Mouse (Mus musculus) ovary, postnatal 14 days (tissue): ENCODE results near the gene Casp7.

Source experiments
- DNase-seq: peaks from one replicate; pipeline ENCODE4 v3.0.0; 2022; ENCODE audit warnings: low spot score

Casp7 gene

DNA sequence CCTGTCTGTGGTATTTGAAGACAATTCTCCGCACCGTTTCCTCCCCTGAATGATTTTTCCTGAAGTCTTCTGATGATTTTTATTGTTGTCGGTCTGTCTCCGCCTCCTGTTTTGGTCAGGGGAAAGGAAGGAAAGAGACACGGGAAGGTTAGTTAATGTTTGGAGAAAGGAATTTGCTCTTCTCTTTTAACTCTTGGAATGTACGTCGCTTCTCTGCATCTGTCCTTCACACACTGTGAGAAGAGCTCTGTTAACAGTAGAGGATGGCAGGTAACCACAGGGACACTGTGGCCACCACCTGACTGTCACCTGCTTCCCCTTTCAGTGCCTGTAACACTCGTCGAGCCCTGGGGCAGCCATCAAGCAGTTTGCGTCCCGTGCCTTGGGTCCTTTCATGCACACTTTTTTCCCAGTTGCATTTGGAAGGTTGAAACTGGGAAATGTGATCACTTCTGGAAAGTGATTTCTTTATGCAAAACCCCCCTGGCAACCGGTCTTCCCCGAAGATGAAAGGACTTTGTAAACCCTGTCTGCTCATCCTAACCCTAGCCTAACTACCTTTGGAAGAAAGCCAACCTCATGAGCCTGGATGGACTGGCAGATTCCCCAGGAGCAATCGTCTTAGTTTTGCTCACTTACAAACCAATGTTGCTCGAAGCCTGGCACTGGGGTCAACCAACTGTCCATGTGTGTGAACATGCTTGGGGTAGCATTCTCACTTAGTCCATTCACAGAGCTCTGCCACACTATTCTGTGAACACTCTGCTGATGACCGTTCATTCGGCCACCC lies 27.9 kb downstream of the Casp7 start:
- DNase-seq, result no peak

DNA sequence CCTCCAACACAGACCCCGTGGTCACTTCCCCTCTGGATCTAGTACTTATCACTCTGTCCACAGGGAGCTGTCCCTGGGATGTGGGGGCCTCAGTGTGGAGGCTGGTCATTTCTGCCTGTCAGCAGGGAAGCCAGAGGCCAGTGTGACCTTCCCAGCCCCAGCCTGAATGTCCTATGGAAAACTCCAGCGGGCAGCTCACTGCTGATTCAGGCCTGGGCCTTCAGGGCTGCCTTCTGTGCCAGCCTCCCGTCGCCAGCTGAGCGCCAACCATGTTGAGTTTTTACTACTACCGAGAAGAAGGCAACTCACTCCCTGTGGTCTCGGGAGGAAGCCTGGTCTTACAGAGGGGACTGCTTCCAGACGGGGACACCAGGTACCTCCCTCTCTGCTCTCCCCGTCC lies 28.6 kb downstream of the Casp7 start:
- DNase-seq, result no peak

DNA sequence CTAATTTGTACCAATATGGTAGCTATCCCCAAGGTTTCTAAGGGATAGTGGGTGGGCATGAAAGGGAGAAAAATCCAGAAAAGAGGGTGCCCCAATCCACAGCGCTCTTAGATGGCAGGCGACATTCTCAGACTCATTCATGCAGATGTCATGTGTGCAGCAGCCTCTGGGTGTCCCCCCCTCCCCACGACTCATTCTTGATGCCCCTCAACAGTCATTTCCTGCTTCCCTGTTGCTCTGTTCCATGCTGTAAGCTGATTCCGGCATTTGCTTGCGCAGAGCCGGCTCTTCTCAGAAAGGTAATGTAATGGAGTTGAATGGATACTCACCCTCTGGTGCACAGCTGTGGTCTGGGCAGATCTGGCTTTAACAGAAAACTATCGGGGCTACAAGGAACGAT lies 33.4 kb downstream of the Casp7 start:
- DNase-seq, result no peak

DNA sequence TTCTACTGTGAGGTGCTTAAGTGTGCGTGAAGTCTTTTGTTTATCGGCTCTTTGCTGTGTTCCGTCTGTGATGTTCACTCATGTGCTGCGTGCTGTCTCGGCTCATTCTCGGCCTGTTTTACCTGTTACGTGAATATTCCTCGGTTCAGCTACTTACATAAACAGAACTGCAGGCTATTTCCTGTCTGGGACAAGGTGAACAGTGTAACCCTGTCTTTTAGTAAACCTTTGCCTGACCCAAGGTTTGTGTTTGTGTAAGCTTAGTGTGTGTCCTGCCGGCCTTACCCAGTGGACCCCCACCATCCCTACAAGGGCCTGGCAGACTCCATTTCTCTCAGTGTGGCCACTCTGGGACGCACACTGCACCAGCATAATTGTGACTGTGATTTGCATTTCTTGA lies 35.8 kb downstream of the Casp7 start:
- no peak for DNase-seq

DNA sequence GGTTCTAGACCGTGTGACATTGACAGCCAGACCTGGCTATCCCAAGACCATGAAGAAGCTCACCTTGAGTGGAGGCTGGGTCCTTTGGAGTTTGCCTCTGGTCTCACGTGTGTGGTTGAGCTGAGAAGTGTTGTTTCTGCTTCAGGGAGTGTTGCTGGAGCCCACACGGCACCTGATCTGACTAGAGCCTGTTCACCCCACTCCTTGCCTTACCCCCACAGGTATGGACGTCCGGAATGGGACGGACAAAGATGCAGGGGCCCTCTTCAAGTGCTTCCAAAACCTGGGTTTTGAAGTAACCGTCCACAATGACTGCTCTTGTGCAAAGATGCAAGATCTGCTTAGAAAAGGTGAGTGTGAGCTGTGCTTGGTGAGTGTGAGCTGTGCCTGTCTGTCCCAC lies 36.7 kb downstream of the Casp7 start:
- DNase-seq, result no peak

DNA sequence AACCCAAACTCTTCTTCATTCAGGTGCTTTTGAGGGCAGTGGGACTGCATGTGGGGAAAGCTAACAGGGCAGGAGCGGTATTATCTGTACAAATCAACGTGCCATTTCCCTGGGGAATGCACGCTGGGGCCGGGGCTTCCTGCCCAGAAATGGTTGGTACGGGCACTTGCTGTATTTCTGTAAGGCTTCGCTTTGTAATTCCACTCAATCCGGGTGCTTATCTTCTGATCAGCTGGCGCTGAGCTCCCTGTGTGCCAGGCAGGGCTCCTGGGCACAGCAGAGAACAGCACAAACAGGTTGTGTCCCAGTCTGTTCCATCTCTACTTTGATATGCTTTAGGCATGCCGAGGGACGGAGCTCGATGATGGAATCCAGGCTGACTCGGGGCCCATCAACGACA lies 39.5 kb downstream of the Casp7 start:
- DNase-seq, result no peak

DNA sequence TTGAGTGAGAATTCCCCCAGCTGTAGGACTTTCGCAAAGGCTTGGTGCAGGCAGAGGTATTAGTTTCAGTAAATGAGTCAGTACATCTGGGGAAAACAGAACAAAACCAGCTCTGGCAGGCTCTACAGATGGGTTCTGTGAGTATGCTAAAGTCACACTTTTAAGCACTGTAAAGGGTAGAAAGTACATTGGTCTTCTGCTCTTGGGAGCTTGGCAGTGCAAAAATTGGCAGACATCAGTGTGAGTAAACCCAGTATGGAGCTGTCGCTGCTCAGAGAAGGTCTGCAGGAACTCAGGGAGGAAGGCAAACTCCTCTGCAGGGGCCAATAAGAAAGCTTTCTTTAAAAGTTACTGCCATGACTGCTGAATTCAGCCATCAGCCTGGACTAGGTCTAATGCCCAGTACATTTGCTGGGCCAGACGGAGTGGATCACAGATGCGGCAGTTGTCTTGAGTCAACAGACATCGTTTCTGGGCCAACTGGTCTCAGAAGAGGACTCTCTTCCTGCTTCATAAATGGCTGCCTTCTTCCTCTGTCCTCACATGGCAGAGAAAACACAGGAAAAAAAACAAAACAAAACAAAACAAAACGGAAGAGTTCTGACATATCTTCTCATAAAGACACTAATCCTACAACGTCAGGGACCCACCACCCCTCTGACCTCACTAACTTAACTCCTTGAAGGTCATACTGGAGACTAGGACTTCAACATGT lies 41.6 kb downstream of the Casp7 start:
- DNase-seq, result no peak

DNA sequence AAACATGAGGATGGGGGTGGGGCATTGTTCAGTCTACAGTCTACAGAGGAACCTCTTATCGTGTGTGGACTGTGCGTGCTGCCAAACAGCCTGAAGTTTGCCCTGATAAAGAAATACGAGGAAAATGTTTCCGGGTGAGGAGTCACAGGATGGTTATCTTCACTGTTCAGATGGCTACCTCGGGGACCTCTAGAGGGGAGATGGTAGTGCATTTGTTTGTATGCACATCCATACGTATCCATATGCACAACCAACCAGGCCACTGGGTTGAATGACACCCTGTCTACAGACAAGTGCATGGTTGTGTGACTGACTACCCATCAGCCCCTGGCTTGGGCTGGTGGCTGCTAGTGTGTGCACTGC lies 42.1 kb downstream of the Casp7 start:
- DNase-seq, result no peak

DNA sequence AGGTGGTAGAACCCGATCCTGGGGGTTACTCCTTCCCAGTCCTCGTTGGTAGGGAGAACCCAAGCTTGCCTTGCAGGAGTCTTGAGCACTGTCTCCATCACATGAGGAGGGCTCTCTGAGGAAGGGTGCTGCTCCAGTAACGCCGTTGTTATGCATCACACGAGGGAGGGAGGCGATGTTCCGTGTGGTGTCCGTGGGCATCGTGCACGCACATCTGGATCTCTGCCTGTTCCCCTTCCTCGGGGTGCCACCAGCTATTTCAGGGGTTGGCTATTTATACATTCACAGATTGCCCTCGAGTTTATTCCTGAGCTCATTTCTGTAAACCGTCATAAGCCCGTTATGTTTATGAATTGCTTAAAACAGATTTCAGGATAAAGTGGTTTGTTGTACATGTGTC lies 46.5 kb downstream of the Casp7 start:
- DNase-seq, result no peak

DNA sequence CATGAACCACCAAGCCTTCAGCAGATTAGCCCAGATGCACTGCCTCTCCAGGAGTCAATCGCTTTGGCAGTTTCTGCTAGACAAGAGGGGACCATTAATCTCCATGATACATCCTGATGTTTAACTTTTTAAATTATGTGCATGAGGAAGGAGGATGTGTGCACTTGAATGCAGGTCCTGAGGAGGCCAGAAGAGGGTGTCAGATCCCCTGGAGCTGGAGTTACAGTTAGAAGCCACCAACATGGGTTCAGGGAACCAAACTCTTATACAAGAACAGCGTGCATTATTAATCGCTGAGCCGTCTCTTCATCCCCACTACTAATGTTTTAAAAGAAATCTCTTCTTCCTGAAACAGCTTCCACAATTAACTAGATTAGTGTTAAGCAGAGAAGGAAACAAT lies 51.9 kb downstream of the Casp7 start:
- no peak for DNase-seq

DNA sequence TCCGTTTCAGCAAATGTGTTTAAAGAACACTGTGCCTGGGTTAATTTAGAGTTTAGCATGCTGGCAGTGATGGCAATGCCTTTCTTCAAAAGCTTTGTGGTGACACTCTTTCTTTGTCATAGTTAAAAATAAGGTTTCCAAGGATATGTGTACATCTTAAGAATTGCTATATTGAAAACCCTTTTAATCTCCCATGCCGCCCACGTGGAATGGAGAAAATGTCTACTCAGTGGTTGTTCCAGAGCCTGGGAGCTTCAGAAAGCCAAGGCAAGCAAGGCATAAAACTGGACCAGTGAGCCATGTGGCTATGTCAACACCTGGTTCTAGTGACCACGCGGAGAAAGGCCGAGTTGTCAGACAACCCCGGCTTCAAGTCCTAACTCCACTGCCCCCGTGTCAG lies 52.6 kb downstream of the Casp7 start:
- no peak for DNase-seq

DNA sequence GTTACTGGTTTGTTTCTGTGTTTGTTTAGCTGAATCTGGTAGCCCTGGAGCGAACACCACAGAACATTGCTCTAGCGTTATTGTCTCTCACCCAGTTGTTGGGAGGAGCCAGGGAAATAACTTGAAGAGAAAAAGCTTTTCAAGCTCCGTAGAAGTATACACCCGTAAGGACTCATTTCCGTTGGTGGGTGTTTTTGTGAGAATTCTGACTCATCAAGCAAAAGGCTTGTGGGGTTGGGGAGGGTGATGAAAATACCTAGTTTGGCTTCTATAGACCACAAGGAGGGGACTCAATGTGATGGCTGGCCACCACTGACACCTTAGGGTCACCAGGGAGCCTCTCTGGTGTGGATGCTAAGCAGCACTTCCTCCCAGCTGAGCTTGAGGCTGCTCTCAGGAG lies 54.0 kb downstream of the Casp7 start:
- DNase-seq, result no peak

DNA sequence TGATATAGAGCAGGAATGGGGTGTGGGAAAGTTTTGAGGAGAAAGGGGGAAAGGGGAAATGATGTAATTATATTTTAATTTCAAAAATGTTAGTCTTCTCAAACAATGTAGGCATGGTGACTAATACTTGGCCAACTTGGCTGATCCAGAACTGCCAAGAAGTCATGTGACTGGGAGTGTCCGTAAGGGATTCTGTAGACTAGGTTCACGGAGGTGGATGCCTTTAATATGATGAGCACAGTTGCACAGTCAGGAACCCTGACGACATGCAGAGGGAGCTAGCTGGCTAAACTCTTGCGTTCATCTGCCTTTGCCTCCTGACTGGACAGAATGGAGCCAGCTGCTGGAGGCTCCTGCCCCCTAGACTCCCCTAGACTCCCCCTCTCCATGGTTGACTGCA lies 54.9 kb downstream of the Casp7 start:
- no peak for DNase-seq

DNA sequence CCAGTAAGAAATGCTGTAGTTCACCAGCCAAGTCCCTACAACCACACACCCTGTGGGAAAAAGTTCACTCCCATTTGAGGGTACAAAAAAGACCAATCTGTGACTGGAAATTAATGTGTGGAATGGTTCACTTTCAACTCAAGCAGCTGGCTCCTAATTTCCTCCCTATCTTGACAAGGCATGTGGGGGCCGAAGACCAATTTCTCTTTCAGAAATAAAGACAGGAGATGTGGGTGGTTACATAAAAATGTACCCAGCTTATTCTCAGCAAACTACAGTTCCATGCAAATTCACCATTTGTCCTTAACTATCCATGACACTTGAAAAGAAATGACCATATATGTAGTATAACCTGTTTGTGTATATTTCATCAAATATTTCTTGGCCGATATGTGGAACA lies 55.5 kb downstream of the Casp7 start:
- no peak for DNase-seq

DNA sequence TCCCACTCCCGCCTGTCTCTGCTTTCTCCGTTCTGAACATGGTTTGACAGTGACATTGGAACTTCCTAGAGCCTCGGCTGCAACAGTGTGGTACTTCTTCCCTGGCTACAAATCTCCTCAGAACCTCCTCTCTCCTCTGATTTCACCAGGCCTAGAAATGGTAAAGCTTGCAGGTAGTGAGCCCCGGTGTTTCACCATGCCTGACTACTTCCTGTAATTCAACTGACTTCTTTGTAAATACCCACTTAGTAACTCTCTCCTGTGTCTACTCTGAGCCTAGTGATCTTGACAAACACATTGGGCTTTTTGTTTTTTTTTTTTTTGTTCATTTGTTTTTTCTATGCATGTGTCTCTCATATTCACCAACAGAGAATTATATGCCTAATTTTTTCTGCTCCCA lies 57.9 kb downstream of the Casp7 start:
- DNase-seq, result no peak

DNA sequence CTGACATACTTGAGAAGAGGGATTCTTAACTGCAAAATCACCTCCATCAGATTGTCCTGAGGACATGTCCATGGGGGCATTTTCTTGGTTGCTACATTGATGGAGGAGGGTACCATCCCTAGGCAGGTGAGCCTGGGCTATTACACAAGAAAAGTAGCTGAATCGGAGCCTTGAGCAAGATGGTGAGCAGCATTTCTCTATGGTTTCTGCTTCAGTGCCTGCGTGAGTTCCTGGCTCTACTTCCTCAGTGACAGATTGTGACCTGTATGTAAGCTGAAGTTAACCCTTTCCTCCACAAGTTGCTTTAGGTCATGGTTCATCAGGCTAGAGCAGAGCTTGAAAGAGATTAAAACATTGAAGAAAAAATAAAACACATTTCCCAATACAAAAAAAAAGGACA lies 58.4 kb downstream of the Casp7 start:
- no peak for DNase-seq

DNA sequence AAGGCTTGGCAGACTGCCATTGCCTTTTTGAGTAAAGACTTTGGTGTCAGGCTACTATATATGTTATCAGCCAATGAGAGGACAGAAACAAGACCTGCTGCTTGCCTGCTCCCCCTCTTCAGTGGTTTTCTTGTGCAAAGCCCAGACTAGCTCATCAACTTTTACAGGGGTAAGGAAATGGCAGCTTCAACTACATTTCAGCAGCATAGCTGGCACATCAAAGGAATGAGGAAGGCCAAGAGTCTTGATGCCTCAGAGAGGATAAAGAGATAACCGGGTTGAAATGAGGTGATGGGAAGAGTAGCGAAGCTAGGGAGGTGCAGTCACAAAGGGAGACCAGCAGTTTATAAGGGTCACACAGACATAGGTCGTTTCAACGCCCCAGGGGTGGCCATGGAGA lies 60.6 kb downstream of the Casp7 start:
- no peak for DNase-seq

DNA sequence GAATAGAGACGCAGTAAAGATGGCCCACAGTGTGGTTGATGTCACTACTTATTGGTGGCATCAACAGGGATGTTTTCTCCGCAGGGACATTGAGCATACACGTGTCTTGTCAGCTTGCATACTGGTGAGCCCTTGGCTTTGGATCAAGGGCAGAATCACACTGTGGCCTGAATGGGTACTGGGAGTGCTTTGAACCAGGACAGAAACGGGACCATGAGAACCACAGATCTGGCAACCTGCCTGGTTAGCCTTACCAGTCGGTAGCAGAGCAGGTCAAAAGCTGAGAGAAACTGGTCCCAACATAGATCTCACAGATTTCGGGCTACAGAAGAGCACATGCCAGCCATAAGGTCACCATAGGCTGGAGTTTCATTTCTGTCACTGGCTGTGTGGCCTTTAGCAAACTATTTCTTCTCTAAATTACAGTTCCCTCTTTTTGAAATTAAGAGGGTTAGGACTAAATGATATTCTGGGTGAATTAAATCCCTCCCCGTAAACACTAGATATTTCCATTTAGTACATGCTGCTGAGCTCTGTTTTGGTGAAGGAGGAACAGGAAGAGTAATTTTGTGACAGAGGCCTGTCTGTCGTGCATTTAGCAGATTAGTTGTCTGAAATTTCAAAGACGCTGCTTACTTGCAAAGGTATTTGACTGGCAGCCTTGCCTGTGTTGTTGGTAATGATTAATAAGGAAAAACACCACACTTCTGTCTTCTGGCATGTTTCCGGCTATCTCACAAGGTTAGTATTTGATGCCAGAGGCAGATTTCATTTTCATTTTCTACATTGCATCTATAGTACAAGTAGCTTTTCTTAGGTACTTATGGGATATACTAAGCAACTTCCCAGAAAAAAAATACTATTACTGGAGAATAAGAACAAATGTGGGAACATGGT lies 62.5 kb downstream of the Casp7 start:
- no peak for DNase-seq

DNA sequence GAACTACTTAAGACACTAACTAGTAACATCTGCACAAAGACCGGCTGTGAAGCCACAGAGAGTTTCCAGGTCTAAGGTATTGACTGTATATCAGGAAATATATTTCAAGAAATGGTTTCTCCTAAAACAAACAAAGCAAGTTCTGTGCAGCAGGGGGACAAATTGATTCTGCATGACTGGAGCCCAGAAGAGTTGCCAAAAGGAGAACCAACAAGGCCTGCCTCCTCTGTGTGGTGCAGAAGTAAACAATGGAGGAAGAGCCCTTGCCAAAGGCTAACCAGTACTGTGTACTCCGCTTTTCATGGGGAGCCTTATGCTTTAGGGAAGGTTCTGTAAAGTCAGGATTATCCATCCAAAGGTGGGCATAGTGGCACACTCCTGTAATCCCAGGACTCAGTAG lies 63.3 kb downstream of the Casp7 start:
- DNase-seq, result no peak

DNA sequence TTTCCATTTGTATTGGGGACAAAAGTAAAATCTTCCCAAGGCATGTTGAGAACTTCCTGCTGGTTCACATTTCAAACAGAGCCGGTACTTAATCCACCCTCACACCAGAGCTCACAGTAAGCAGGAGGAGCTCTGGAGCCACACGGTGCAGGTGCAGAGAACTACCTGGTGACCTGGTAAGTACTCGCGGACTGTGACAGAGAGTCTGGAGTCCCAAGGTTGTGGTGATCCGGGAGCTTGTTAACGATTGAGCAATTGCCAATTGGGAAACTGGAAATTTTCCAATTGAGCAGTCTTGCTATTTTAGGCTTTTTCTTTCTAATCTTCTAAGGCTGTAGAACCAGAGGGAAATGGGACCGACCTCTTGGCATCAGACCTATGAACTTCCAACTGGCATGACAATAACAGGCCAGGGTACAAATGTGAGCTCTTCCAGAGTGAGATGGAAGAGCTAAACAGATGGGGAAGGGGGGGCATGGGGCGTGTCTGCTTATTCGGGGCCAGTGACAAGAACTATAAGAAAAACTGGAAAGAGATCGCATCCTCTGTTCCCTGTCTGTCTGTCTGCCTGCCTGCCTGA lies 64.7 kb downstream of the Casp7 start, which contains the start of gene Plekhs1:
Gene Plekhs1 (plus strand): TSS at position 119 of the 580 bp plus-strand sequence.
- no peak for DNase-seq

DNA sequence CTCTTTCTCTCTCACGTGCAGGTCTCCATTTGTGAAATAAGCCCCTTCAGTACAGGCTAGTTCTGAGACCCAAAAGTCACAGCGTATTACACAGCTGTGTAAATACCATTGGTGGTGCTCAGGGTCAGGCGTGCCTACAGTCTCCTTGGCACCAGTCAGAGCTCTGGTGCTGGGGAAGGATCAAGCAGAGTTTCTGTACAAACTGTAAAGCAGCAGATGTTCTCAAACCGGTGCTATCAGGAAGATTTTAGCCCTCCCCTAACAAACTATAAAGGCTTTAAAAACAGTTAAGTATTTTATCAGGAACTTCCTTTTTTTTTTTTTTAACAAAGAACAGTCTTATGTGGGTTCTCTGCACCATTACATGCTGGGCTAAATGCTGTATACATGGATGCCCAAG lies 65.9 kb downstream of the Casp7 start:
- DNase-seq, result no peak

DNA sequence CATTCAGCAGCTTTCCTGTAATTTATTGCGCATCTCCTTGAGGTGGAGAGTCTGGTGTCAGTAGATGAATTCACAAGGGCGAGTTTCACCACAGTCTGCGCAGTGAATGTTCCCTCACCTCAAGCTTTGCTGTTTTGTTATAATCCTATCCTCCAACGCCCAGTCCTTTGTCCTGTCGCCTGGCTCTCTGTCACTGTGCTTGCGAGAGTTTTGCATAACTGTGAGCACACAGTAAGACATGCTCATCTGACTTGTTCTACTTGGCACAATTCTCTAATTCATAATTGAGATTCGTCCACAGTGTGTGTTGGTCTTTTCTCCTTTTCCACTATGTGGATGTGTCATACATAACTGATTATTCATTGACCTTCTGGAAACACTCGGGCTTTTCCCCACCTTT lies 69.6 kb downstream of the Casp7 start:
- no peak for DNase-seq
